Mouse (Mus musculus) mouse trophoblast stem cell (cell line): Measurements from ENCODE around the gene Crabp2.

Experiments
- in situ Hi-C, 2 experiments: fragments of 300-500 bp; cut with MseI, MboI; formaldehyde crosslinking; loops; 2 replicates in 1 of 2; 3 replicates in 1 of 2; pipeline ENCODE4 v1.15.1; 2025

The Crabp2 gene

DNA sequence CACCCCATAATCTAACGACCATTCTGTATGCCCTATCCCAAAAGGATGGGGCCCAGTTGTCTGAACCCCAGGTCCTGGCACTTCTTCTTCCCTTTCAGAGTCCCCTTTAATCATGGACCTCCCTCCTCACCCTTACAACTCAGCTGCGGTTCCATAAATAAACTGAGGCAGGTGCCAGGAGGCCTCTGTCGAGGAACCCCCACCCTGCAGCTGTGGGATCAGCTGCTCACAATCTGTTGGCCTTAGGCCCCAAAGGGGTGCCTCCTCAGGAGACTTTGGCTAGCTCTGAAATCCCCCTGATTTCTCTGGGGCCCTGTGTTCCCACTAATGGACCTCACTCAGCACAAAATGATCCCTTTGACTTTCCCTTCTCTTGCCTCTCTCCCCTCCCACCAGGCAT lies 35.6 kb downstream of the Crabp2 start:
- in situ Hi-C loops: no loop called here

DNA sequence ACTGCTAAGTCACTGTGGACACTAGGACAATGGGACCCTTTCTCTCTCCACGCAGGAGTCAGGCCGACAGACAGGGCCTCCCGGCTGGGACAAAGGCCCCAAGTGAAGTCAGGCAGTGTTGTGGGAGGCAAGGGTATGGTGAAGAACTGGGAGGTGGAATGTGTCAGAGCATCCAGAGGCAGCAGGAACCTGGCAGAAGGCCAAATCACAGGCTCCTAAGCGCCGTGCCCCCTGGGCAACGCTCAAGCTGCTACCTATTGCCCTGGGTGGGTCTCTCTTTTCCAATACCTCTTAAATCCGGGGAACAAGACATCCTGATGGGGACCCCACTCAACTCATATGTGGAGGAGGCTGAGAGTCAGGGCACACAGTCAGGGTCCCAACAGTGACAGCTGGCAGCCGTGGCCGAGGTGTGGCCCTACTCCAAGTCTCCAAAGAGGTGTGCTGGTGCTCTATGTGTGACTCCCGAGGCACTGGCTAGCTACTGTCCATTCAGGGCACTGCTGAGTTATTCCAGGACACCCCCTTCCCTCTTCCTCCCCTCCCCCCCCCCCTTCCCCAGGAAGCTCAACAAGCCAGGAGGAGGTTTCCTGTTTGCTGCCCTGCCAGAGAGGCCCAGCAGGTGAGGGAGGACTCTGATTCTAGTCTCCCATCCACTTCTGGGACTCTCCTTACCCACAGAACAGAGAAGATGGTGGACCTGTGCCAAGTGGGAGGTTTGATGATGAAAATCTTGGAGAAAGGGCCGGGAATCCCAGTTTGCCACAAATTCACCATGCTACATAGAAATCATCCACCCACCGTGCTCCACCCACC lies 37.2 kb downstream of the Crabp2 start:
- in situ Hi-C loops: no loop called here

DNA sequence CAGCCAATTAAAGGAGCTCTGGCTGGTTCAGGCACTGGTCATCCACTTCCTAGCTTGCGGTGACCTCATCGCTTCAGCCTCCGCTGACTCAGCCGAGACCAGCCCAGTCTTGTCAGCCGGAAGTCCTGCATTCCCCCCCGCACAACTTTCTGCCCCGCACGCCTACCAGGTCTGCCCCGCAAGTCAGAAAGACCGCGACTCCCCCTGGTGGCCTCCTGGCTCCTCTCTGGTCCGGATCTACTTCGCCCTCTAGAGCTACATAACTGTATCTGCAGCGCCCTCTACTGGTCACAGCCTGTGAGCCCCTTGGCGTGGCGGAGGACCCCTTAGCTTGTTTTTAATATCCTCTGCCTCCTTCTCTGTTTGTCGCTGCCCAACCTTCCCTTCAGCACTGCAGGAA lies 38.4 kb downstream of the Crabp2 start:
- in situ Hi-C loops: no loop called here

DNA sequence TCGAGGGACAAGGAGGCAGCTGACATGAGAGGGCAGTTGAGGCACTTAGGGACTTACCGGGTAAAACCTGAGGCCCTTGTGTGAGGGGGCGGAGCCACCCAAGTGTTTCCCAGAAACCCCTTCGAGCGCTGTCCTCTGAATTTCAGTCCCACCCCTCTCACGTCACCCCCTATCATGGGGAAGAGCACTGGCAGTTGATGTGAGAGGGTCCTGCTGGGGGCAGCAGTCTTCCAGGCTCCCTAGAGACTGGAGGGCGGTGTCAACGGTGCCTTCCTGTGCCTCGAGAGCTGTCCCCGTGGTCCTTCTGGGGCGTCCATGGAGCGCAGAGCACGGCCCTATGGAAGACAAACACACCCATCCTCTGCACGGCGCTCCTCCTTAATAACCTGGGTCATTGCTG lies 39.2 kb downstream of the Crabp2 start:
- in situ Hi-C loops: no loop called here

DNA sequence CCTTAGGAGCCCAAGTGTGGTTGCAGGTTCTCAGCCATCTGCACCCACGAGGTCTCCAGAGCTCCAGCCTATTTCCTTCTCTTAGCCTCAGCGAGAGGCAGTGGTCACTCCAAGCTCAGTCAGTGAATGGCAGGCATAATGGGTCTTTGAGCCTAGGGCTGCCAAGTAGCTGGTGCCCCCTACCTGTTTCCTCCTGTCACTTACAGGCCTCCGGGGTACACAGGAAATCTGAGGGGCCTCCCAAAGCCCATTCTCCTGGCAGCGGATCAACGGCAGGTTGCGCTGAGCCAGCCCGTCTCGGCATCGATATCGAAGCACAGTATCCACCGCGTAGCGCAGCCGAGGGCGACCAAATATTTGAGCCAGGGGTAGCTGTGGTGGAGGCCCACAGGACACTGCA lies 39.6 kb downstream of the Crabp2 start:
- in situ Hi-C loops: no loop called here

DNA sequence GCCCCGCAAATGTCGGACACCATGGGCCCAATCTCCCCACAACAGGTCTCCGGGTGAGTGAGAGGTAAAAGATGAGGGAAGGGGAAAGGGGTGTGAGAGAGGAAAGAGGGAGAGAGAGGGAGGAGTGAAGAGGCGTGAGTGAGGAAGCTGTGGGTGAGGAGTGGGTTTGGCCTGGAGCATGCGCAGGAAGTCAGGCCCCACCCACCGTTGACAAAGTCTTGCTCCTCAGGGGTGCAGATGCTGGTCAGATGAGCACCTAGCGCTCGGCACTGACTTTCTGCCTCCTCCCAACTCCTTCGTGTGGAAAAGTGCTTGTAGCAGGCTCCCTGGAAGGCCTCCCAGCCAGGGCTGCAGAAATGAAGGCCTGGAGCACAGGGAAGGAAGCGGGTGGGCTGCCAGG lies 41.5 kb downstream of the Crabp2 start:
- in situ Hi-C loops: no loop called here

DNA sequence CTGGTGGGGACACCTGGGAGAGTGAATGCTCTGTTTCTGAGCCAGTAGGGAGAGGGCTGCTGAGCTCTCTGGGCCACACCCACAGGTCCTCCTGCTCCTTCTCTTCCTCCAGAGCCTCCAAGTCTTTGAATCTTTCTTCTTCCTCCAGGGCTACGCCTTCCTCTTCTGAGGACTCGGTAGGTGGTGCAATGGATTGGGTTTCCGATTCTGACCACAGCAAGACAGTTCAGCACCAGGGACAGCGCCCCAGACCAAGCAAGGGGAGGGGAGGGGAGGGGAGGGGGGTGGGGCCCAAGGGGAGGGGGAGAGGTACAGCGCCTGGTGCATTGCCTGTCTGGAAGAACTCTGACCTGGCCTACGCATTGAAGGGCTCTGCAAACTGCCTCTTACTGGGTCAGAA lies 45.0 kb downstream of the Crabp2 start:
- in situ Hi-C loops: no loop called here

DNA sequence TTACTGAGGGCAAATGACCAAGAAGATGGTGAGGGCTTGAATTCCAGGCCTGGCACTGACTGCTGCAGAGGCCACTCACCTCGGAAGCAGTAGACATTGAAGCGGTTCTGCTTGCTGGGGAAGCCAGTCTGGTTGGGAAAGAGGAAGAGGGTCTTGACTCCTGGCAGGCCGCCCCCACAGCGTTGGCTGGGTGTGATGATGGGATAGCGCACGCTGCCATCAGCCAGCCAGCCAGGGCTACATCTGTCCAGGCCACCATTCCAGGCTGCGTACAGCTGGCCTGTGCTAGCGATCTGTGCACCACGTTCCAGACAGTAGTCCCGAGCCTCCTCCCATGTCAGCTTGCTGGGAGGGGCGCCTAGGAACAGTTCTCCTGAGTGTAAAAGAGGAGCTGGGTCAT lies 46.9 kb downstream of the Crabp2 start:
- in situ Hi-C loops: no loop called here

DNA sequence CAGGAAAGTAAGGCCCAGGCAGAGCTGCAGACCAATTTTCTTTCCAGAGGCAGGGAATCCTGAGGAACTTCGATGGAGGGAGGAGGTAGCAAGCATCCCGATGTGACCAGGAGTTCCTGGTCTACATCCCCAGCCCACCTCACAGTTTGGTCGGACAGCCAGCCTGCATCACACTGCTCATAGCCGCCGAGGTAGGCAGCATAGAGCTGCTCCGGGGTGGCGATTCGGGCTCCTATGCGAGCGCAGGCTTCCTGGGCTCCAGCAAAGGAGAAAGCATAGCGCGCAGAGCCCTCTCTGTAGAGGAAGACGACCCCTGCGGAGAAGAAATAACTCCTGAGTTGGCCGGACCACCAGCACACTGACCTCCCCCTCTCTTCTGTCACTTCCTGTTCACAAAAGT lies 47.9 kb downstream of the Crabp2 start:
- in situ Hi-C loops: no loop called here

DNA sequence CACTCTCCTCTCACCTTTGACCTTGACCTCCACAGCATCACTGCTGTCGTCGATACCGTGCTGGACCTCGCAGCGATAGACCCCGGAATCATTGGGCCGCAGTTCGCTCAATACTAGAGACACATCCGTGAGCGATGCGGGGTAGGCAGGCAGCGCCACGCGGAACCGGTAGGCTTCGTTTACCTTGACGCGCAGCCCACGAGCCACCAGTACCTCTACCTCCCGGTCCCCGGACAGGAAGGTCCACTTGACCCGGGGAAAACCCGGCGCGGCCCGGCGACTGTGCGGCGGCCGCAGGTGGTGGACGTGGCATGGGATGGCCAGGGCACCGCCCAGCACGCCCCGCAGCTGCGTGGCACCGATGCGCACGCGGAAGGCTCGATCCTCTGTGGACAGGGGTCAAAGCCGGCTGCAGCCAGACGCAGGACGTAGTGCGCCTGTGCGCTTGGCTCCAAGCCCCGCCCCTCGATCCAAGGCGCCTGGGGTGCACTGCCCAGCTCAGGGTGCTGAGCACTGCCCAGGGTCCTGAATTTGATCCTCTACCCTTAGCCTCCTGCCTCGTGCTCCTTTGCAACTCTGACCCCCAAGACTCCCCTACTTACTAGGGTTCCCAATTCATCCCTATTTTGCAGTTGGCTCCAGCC lies 48.6 kb downstream of the Crabp2 start:
- in situ Hi-C loops: no loop called here

DNA sequence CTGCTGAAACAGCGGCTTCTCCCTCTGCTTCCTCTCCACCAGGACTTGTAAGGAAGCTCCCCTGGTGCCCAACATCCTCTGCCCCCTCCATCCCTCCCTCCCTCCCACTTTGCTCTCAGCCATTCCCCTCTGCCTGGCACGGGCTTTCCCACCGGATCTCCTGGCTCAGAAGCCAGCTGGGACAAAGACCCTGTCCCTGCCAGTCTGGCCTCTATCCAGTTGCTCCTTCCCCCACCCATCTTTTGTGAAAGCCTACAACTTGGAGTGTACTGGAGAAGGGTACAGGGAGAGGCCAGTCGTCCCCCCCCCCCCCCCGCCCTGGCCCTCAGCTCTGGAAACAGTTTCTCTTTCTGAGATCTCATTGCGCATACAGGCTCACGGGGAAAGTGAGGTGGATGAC lies 50.3 kb downstream of the Crabp2 start:
- in situ Hi-C loops: no loop called here

DNA sequence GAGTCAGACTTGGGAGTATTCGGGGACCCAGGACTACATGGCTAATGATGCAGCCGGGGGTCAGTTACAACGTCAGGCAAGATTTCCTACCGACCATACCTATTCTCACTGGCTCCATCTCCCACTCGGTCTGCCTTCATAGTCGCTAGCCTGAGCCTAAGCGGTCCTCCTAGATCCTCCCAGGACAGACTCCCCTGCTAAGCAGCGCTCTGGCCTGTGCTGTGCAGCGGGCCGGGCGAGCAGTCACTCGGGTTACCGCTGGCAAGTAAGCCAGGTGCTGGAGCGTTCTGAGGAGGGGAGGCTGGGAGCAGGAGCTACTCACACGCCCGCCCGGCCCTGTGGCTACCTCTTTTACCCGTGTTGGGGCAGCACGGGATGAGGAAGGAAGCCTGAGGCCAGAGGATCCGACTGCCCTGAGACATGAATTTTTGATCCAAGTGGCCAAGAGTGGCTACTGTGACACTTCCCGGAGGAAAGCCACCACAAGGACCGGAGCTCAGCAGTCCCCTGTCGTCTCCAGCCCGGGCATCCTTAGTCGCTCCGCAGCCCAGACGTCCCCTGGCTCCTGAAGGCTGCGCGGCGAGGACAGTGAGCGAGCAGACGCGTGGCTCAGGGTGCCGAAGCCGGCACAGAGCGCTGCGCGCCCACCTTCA lies 50.9 kb downstream of the Crabp2 start:
- in situ Hi-C loops: no loop called here

DNA sequence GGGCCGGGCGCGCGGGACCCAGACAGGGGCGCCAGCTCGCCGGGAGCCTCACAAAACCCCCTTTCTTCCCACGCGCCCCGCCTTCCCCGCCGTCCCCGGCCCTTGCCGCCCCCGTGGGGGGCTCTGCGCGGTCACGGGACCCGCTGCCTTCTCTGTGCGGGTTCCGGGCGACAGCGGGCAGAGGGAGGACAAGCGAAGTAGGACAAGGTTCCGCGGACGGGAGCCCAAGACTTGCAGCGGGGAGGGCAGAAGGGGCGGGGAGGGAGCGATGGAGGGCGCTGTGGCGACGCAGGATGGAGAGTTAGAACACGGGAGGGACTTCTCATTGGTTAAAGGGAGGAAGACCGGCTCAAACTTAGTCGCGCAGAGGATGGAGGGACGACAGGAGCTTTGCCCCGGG lies 51.7 kb downstream of the Crabp2 start, which contains the start of gene Bcan:
TSS of gene Bcan (minus strand) at position 50 of the 400 bp plus-strand sequence.
- in situ Hi-C loops: no loop called here

DNA sequence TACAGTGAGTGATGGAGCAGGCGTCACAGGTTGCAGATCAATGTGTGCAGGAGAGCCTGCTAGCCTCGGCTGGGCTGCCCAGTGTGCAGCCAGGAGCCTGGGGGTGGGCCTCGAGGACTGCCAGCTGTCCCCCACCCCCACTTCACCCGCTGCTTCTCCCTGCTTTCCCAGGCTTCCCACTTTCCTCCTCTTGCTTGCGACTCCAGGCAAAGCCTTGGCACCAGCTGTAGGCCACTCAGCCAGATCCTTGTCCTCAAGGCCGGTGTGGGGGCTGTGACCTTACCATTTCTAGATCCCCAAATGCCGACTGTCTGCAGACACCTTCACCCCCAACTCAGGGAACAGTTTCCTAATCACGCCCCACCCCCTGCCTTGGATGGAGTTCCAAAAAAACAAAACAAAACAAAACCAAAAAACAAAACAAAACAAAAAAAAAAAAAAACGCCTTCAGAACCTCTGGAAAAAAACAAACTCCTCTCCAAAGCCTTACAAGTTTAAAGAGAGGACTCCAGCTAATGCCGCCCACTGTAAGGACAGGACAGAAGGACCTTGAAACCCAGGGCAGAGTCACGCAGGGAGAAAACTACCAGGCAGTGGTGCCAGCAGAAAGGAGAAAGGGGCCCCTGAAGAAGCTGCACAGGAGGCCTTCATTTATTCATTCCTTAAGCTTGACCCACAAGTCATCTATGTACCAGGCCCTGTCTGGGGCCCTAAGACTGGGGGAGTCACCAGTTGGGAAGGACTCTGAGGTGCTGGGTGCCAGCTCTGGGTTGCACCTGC lies 52.5 kb downstream of the Crabp2 start:
- in situ Hi-C loops: no loop called here

DNA sequence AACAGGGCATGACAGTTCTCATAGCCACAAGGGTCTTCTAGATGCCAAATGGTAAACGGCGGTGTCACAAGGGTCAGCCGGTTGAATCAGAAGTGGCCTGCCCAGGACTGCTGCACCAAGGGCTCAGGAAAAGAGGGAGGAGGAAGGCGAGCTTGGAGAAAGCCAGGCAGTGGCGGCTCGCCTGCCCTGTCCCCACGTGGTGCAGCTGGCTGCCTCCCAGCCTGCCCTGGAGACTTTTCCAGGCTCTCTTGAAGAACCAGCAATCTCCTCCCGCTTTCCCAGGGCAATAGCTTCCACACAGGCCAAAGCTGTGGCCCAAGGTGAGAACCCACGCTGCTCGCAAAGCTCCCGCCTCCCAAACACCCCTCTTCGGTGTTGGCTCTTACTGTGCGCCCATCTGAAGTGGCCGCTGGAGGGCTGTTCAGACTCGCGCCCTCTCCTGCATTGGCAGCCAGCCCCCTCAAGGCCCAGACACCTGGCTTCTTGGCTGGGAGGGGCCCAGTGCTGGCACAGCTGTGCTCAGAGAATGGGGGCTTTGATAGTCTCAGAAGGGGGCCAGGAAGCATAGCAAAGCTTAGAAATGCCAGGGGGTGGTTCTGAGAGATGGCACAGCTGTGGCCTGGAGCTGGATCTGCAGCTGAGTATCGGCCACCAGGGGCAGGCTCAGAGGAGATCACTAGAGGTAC lies 54.0 kb downstream of the Crabp2 start:
- in situ Hi-C loops: no loop called here
